ENCODE assay signal across 8 mouse cellular contexts in the genomic region with DNA sequence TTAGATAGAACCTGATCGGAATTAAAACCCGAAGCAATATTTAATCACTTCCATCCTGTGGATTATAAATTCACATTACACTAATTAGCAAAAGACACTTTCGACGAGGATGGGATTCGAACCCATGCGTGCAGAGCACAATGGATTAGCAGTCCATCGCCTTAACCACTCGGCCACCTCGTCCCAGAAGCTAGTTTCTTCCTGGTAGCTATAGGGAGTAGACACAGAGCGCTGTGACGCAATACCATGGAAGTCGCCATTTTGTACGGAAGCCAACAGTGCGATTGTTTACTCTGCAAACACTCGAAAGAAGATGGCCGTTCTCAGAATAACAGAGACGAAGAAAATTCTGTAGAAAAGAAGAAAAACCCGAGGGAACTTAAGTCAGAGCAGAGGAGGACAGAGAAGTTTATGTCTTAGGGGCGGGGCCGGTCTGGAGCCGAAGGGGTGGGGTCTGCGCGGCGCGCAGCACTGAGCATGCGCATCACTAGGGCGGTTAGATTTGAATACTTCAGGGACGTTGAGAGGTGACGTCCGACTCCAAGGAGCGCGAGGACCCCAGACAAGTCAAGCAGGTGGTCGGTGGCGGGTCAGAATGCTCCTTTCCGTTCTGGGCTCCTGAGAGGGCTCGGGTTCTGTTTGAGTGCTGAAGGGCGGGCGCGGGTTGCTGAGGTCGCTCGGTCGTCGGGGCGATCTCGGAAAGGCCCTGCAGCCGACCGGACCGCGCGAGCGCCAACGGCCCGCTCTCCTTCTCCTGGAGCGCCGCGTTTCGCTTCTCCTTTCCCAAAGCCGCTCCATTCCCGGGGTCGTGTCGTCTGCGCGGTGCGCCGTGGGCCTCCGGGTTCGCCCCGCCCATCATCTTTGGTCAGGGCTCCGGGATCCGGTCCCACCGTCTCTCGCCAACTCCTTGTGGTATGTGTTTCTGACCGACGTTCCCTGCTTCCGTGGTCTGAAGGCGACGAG. TPM values are rescaled to one million over a fixed set of nuclear protein-coding genes. Genes with fewer than 3 reads are reported as not detected.
DNase-seq lines count a peak whose midpoint lies in the region; ATAC-seq lines count a peak whose summit lies in the region.

A gene (plus strand): TSS at position 471 of the 963 bp plus-strand sequence.

- peak within 1 kb of the TSS; percentile 36 for H3K9ac ChIP-seq in hindbrain, embryonic 15.5 days

- DNase-seq in R1 (ENCODE audit: low read depth, low spot score): peak; percentile 95
- peak; percentile 95 to 98 for DNase-seq in cerebellum, postnatal 25 days
- DNase-seq in frontal cortex, postnatal 36 days (ENCODE audit: low spot score in 2 of 2): peak; percentile 99
- DNase-seq in left cerebral cortex, adult 11 months (ENCODE audit: low spot score): peak; percentile 94
- peak; percentile 94 to 98 for DNase-seq in lung, postnatal 4 days
- DNase-seq in retina, postnatal 7 days (ENCODE audit: low read depth, low spot score): peak; percentile 98
- peak; percentile 99 for DNase-seq in urinary bladder, adult 2 months (ENCODE audit: low spot score)

- peak; percentile 98 for ATAC-seq in hindbrain, embryonic 15.5 days (ENCODE audit: low FRiP score, low read depth)

- WGBS in hindbrain, embryonic 15.5 days: under 1% methylated on average over 77 of the region's 77 CpGs

- H3K9me3 ChIP-seq in hindbrain, embryonic 15.5 days: no peaks in the 10 kb centered on the region

- H3K4me3 ChIP-seq in hindbrain, embryonic 15.5 days: peak within 1 kb of the TSS; percentile 62

- no peaks in the 10 kb centered on the region for H3K27me3 ChIP-seq in hindbrain, embryonic 15.5 days

- H3K27ac ChIP-seq in hindbrain, embryonic 15.5 days (replicated peaks): peak within 1 kb of the TSS; percentile 87

- peak within 1 kb of the TSS; percentile 86 for H3K4me2 ChIP-seq in hindbrain, embryonic 15.5 days

- H3K36me3 ChIP-seq in hindbrain, embryonic 15.5 days: no peaks in the 10 kb centered on the region

- H3K4me1 ChIP-seq in hindbrain, embryonic 15.5 days (replicated peaks): 0 out of 2 replicates have a peak, but pooled peaks cover 4% of the 10 kb centered on the region

RNA-seq across cellular contexts. Expression of the gene that starts here (rescaled TPM):
- polyA plus RNA-seq in hindbrain, embryonic 15.5 days (2015; fragmentation: Nextera tagmentation; extraction: Ambion mirVana): 10.3 and 11.8 TPM in 2 replicates
- polyA plus RNA-seq in urinary bladder, adult 2 months (2012; rRNA removed): 0.22 and 0.37 TPM in 2 replicates

Comparison
In these comparisons a context has a peak if more than half of its experiments do, and no peak if none do; other contexts are left out.
1. Peak in every context shown above with its lines: DNase-seq, ATAC-seq, H3K4me3 ChIP-seq and H3K27ac ChIP-seq.
2. Peak in DNase-seq in urinary bladder, adult 2 months; RNA of the gene not detected or under 1 TPM.